Mouse (Mus musculus): ENCODE measurements at regions not wholly inside any gene's neighbourhood (a gene's known extent, or its start where the extent isn't known, plus 50 kb on each side); places are given as distances from the start of the nearest gene placed in this dataset.

DNA sequence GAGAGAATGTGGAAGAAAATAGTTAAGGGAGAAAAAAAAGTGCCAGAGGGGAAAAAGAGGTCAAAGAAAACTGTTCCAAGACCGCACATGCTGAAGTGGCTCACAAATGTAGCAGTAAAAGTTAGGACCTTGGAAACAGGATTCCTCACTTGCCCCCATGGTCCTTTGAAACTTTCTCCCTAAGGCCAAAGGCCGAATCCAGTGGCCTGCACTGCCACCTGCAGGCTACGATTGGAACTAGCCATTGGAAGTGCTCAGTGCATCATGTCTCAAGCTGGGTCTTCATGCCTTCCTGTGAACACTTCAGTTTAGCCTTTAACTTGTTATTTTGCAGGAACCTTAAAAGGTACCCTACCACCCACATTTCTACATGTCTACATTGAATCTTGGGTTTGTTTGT lies 56.3 kb upstream of the Mctp2 start:
- CTCF ChIA-PET = no interaction called here

GRCm38 (mm10) chr7:72391323-72391722 lies 84.9 kb upstream of the Mctp2 start:
- CTCF ChIA-PET = no interaction called here

DNA sequence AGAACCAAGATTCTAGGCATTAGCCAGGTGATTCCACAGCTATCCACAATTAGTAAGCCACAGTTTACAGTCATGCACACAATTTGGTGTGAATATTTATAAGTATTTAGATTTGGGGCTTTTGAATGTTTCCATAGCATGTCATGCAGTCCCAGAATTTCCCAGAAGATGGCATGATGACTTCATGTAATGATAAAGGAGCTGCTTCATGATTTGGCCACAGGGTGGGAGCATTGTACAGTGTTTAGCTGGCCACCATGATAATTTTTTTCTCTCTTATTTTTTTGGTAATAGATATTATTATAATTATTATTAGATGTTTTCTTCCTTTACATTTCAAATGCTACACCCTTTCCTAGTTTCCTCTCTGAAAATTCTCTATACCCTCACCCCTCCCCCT lies 93.6 kb upstream of the Mctp2 start:
- CTCF ChIA-PET = no interaction called here

GRCm38 (mm10) chr7:72406131-72406530 lies 99.7 kb upstream of the Mctp2 start:
- CTCF ChIA-PET = no interaction called here

DNA sequence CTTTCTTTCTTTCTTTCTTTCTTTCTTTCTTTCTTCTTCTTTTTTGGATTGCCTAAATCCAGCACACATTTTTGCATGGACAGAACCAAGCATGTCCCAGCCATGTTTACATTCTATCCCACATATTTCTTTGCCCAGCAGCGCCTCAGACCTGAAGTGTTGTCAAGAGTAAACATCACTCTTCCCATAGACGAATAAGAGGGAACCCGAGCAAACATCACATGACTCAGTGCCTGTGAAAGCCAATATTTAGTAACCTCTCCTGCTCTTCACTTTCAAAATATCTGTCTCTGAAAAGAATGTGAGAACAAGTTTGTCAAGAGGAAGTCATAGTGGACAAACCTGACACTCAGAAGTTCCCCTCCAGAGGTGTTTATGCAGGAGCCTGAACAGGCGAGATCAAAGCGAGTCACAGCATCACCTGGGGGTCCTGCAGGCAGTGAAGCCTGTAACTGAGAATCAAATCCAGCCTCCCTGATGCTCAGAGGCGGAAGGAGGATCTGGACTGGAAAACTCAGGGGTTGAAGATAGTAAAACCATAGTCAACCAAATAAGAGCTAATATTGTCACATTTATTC lies 102.1 kb upstream of the Mctp2 start:
- CTCF ChIA-PET = no interaction called here

DNA sequence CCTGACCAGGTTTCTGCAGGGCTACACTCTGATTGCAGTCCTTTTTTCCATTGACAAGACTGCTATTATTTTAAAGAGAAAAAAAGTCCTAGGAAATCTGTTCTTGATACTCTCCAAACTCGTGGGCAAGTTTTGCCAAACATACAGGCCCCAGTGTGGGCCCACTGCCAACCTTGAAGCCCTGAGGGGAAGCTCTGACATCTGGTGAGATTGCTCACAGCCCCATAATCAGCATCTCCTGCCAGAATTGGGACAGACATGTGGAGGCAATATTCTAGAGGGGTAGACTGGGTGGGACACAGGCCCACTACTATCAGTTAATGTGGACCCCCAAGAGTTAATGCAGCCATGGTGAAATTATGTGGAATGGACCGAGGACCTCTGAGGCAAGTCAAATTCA lies 132.1 kb upstream of the Mctp2 start:
- CTCF ChIA-PET = no interaction called here

DNA sequence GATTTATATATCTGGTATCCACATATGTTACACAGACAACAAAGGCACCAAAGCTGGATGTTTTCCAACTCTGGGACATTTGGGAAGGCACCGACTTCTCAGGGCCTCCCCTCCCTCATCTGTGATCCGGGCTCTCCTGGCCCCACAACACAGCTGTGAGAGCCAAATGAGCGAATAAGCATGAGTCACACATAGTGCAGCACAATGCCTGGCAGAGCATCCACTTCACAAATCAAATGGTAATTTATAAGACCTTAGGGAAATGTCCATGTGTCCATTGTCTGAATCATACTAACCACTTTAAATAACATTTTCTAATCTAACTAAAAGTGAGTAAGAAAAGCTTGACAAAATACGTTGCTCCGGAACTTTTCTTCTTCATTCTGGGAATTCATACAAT lies 135.6 kb upstream of the Mctp2 start:
- CTCF ChIA-PET = no interaction called here

GRCm38 (mm10) chr7:72444016-72444415 lies 137.6 kb upstream of the Mctp2 start:
- CTCF ChIA-PET = no interaction called here

- CTCF ChIA-PET = no interaction called here
Measured at GRCm38 (mm10) chr7:72444792-72445191, 138.4 kb upstream of the Mctp2 start.

GRCm38 (mm10) chr7:72446911-72447310 lies 140.5 kb upstream of the Mctp2 start:
- CTCF ChIA-PET = no interaction called here

- CTCF ChIA-PET = no interaction called here
Measured at GRCm38 (mm10) chr7:72462978-72463377, 156.6 kb upstream of the Mctp2 start.

DNA sequence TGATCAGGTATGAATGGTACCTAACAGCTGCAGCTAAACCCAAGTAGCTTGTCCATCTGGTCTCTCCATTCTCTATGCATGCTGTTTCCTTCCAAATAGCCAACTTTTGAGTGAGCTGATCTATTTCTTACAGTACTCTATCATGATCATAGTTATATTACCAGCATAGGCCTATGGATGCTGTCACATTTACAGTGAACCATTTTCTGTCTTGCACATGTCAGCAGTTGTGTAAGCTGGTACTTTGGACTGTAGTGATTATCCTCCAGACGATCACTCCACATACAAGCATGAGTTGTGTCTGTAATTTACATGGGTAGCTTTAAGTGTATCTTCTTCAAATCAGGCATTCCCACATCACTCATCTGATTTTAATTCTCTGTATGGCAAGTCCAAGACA lies 158.2 kb upstream of the Mctp2 start:
- CTCF ChIA-PET = no interaction called here

DNA sequence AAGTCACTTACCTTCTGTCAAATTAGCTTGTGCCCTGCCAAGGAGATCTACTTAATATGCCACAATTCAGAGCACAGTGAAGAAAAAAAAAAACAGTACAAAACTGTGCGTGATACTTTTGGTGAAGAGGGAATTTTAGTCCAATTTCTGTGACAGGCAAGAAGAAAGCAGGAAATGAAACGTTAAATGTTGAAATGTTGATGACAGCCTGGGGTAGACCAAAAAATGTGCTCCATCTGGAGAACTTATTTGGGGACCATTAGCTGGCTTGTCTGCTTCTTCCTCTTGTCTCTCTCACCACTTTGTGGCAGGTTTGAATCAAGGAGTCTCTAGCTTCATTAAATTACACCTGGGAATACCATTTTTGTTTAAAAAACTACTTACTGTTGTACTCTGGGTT lies 163.3 kb upstream of the Mctp2 start:
- CTCF ChIA-PET = no interaction called here

DNA sequence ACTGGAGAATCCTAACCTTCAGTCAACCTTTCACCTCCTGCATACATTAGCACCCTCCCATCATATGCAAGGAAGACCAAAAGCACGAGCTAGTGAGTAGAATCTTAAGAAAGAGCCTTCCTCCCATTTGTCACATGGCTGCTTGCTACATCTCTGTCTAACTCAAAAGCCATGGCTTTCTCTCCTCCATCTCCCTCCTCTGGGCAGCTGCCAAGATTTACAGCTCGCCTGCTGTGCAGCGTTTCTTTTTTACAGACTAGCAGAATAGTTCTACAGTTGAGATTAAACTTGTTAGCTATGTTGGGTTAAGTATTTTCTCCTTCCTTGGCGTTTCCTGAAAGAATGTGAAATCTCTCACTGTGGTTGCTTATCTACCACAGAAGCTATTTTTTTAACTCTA lies 168.3 kb upstream of the Mctp2 start:
- CTCF ChIA-PET = no interaction called here

- CTCF ChIA-PET = no interaction called here
Measured at GRCm38 (mm10) chr7:72478936-72479335, 172.5 kb upstream of the Mctp2 start.

- CTCF ChIA-PET = no interaction called here
Measured at GRCm38 (mm10) chr7:72481275-72481674, 174.9 kb upstream of the Mctp2 start.

- CTCF ChIA-PET = no interaction called here
Measured at GRCm38 (mm10) chr7:72490161-72490560, 183.8 kb upstream of the Mctp2 start.

- CTCF ChIA-PET = no interaction called here
Measured at GRCm38 (mm10) chr7:72493292-72493691, 186.9 kb upstream of the Mctp2 start.

- CTCF ChIA-PET = no interaction called here
Measured at GRCm38 (mm10) chr7:72496933-72497631, 190.7 kb upstream of the Mctp2 start.

- CTCF ChIA-PET = no interaction called here
Measured at GRCm38 (mm10) chr7:72498562-72499230, 192.3 kb upstream of the Mctp2 start.

- CTCF ChIA-PET = no interaction called here
Measured at GRCm38 (mm10) chr7:72499788-72500187, 193.4 kb upstream of the Mctp2 start.

DNA sequence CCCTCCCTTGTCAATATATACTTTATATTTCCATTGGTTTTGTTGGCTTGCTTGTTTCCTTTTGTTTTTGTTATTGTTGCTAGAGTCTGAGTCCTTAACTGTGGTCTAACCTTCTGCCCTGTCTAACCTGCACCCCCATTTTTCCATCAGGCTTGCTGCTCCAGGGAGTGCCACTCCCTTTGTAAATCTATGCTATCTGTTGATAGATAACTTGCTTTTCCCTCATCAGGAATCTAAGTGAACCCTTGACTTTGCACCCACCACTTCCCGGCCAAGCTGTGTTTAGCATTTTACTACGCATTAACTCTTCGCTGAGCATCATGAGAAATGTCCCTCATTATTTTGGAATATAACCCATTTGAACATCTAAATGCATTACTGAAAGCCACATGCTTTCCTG lies 193.8 kb upstream of the Mctp2 start:
- CTCF ChIA-PET = no interaction called here

GRCm38 (mm10) chr7:72500996-72501395 lies 194.6 kb upstream of the Mctp2 start:
- CTCF ChIA-PET = no interaction called here

GRCm38 (mm10) chr7:72501431-72501830 lies 195.0 kb upstream of the Mctp2 start:
- CTCF ChIA-PET = no interaction called here
